Mouse (Mus musculus) midbrain, embryonic 13.5 days (tissue): Measurements from ENCODE around the gene Lpcat4. TPM values are rescaled to one million over a fixed set of nuclear protein-coding genes. Genes with fewer than 3 reads are reported as not detected.
A peak's percentile ranks its signal among the peaks of the same experiment; 100 is the strongest.

Source experiments
- ATAC-seq: fragments of 200-750 bp; cut with Nextera tagmentation; 2 replicates; pipeline ENCODE4 v1.8.0; 2017; ENCODE audit warnings: mild to moderate bottlenecking, moderate TSS enrichment, moderate library complexity
- H3K27ac ChIP-seq: fragments of 300-500 bp; sonication (generic); 2 replicates; pipeline ENCODE4 v1.5.1; 2015; ENCODE audit warnings: inconsistent platforms, mild to moderate bottlenecking, moderate library complexity
- H3K27me3 ChIP-seq: fragments of 300-500 bp; sonication (generic); 2 replicates; pipeline ENCODE4 v1.6.1; 2015; ENCODE audit warnings: mild to moderate bottlenecking, inconsistent platforms
- H3K36me3 ChIP-seq: fragments of 300-500 bp; sonication (generic); 2 replicates; pipeline ENCODE4 v1.6.1; 2015; ENCODE audit warnings: mild to moderate bottlenecking, inconsistent platforms
- H3K4me1 ChIP-seq: fragments of 300-500 bp; sonication (generic); replicated peaks from 2 replicates; pipeline ENCODE4 v1.6.1; 2015; ENCODE audit warnings: inconsistent platforms
- H3K4me2 ChIP-seq: fragments of 300-500 bp; sonication (generic); replicated peaks from 2 replicates; pipeline ENCODE4 v1.6.1; 2015; ENCODE audit warnings: moderate library complexity, mild to moderate bottlenecking, inconsistent platforms
- H3K4me3 ChIP-seq: fragments of 300-500 bp; sonication (generic); replicated peaks from 2 replicates; pipeline ENCODE4 v1.5.1; 2015; ENCODE audit warnings: mild to moderate bottlenecking, inconsistent platforms
- H3K9ac ChIP-seq: fragments of 300-500 bp; sonication (generic); replicated peaks from 2 replicates; pipeline ENCODE4 v1.6.1; 2015; ENCODE audit warnings: mild to moderate bottlenecking, inconsistent platforms
- H3K9me3 ChIP-seq: fragments of 300-500 bp; sonication (generic); 2 replicates; pipeline ENCODE4 v1.6.1; 2016; ENCODE audit warnings: mild to moderate bottlenecking, inconsistent platforms
- WGBS: fragments of 180-500 bp; shearing (Covaris S2); methylation state at CpG from one replicate; pipeline ENCODE4 v1.1.7; 2015; 5-methylcytosine and 5-hydroxymethylcytosine counted together
- polyA plus RNA-seq: library from polyadenylated mRNA; unstranded; fragments of >200 nt; fragmentation: Nextera tagmentation; extraction: Ambion mirVana; gene quantifications from 2 replicates; pipeline ENCODE4 v1.2.1, GENCODE M21; 2015

The Lpcat4 gene
- 13.7 and 13.9 TPM in 2 replicates for polyA plus RNA-seq

GRCm38 (mm10) chr2:112239212-112239934 lies at the start of gene Lpcat4:
Gene Lpcat4 (plus strand): TSS chr2:112239468.
- H3K27ac ChIP-seq: peak within 1 kb of the TSS; percentile 99
- H3K9me3 ChIP-seq: no peaks in the 10 kb centered on the region
- 0% methylated on average over 57 of the region's 94 CpGs for whole genome bisulfite sequencing
- ATAC-seq: peak; percentile 91
- H3K4me2 ChIP-seq: peak within 1 kb of the TSS; percentile 83
- H3K36me3 ChIP-seq: peaks cover 12% of the 10 kb centered on the region
- 0 out of 2 replicates have a peak, but pooled peaks cover 2% of the 10 kb centered on the region for H3K27me3 ChIP-seq
- H3K4me3 ChIP-seq: peak within 1 kb of the TSS; percentile 83
- H3K4me1 ChIP-seq: peaks cover 11% of the 10 kb centered on the region
- H3K9ac ChIP-seq: peak within 1 kb of the TSS; percentile 86

DNA sequence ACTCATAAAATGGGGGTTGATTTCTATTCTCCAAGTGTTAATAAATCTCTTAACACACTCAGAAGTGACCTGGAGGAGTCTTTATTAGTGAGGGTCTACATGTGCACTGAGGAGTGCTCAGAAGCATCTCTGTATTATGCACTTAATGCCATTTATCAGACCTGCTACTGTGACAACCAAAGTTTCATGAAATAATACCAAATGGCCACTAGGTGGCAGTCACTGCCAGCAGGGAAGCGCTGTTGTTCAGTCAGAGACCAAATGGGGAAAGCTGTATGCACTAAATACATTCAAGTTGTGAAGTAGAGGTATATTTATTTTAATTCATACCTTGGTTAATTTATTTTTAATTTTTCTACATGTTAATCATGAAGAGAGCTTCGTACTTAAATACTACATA lies 42.4 kb upstream of the Lpcat4 start:
- Histone ChIP-seq H3K9ac (no peak overlapping the region), H3K36me3 (no peaks in the 10 kb centered on the region), H3K4me3 (no peak overlapping the region), H3K4me1 (no peaks in the 10 kb centered on the region), H3K4me2 (no peak overlapping the region), H3K27me3 (no peaks in the 10 kb centered on the region), H3K27ac (no peak overlapping the region), H3K9me3 (no peaks in the 10 kb centered on the region)
- 1% methylated on average over 2 of the region's 2 CpGs for WGBS
- peak; percentile 73; the same call in 1 of the 2 replicates for ATAC-seq

DNA sequence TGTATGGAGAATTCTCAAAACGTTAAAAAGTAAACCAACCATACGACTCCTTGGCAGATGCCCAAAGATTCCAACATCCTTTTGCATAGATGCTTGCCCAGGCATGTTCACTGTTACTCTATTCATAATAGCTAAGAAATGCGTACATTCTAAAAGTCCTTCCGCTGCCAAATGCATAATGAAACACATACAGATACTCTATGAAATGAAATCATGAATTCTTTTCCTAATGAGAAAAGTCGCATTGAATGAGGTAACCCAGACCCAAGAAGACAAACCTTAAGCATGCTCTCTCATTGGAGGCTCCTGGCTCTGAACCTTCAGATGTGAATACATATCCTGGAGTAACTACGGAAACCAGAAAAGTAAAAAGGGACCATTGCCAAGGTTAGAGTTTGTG lies 36.2 kb upstream of the Lpcat4 start:
- no peak overlapping the region for H3K27ac ChIP-seq
- H3K9ac ChIP-seq: no peak overlapping the region
- no peaks in the 10 kb centered on the region for H3K27me3 ChIP-seq
- WGBS: 85% methylated on average over 6 of the region's 6 CpGs
- no peaks in the 10 kb centered on the region for H3K9me3 ChIP-seq
- ATAC-seq: no peak
- no peak overlapping the region for H3K4me2 ChIP-seq
- H3K4me1 ChIP-seq: no peaks in the 10 kb centered on the region
- H3K4me3 ChIP-seq: no peak overlapping the region
- no peaks in the 10 kb centered on the region for H3K36me3 ChIP-seq

DNA sequence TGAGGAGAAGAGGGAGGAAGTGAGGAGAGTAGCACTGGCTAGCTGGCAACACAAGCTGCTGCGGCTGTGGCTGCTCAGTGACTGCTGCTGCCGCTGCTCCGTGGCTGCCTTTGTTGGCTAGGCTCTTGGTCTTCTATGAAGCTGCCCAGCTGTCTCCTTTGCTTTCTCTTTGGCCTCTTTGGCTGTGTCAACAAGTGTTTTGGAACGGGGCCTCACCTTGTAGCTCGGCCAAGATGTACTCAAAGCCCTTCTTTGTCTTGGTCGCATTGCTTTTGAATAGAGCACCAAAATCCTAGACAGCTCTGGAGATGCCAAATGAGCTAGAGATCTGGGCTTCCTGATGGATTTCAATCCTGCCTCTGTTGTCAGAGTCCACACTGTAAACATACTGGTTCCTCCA lies 29.1 kb upstream of the Lpcat4 start:
- 61% methylated on average over 6 of the region's 6 CpGs for WGBS
- no peak overlapping the region for H3K9ac ChIP-seq
- no peak overlapping the region for H3K27ac ChIP-seq
- peak; percentile 70 for ATAC-seq
- H3K4me2 ChIP-seq: no peak overlapping the region
- H3K4me1 ChIP-seq: no peaks in the 10 kb centered on the region
- no peaks in the 10 kb centered on the region for H3K36me3 ChIP-seq
- no peaks in the 10 kb centered on the region for H3K27me3 ChIP-seq
- no peak overlapping the region for H3K4me3 ChIP-seq
- H3K9me3 ChIP-seq: no peaks in the 10 kb centered on the region

GRCm38 (mm10) chr2:112210699-112211098 lies 28.6 kb upstream of the Lpcat4 start:
- 89% methylated on average over 2 of the region's 2 CpGs for WGBS
- H3K4me3 ChIP-seq: no peak overlapping the region
- no peak overlapping the region for H3K27ac ChIP-seq
- H3K9ac ChIP-seq: no peak overlapping the region
- no peak for ATAC-seq
- H3K4me2 ChIP-seq: no peak overlapping the region
- no peaks in the 10 kb centered on the region for H3K36me3 ChIP-seq
- no peaks in the 10 kb centered on the region for H3K27me3 ChIP-seq
- H3K9me3 ChIP-seq: no peaks in the 10 kb centered on the region
- no peaks in the 10 kb centered on the region for H3K4me1 ChIP-seq

GRCm38 (mm10) chr2:112215977-112216376 lies 23.3 kb upstream of the Lpcat4 start:
- ATAC-seq: peak; percentile 63
- WGBS: 13% methylated on average over 1 of the region's 1 CpGs
- no peaks in the 10 kb centered on the region for H3K4me1 ChIP-seq

DNA sequence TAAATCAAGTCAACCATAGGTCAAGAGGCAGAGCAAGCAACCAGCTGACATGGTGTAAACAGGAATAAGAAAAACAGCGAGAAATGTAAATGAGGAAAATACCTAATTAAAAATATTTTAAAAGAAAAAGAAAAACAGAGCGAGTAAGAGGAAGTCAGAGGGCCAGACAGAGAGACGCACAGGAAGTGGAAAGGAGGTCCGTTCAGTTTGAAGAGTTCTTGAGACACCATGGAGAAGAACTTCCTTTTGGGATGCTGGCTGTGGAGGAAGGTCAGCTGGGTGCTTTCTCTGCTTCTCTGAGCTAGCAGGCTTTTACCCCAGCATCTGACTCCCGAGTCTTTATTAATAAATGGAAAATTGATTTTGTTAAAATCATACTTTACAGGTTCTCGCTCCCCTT lies 21.7 kb upstream of the Lpcat4 start:
- no peak for ATAC-seq
- H3K4me1 ChIP-seq: no peaks in the 10 kb centered on the region
- WGBS: 80% methylated on average over 6 of the region's 6 CpGs
- no peak overlapping the region for H3K4me2 ChIP-seq
- no peaks in the 10 kb centered on the region for H3K27me3 ChIP-seq
- H3K27ac ChIP-seq: no peak overlapping the region
- no peak overlapping the region for H3K4me3 ChIP-seq
- H3K9me3 ChIP-seq: no peaks in the 10 kb centered on the region
- H3K9ac ChIP-seq: no peak overlapping the region
- H3K36me3 ChIP-seq: no peaks in the 10 kb centered on the region

More at GRCm38 (mm10) chr2:112215977-112216376, 23.3 kb upstream of the Lpcat4 start:
- no peaks in the 10 kb centered on the region for H3K36me3 ChIP-seq
- H3K27ac ChIP-seq: no peak overlapping the region
- H3K4me3 ChIP-seq: no peak overlapping the region
- H3K27me3 ChIP-seq: no peaks in the 10 kb centered on the region
- no peaks in the 10 kb centered on the region for H3K9me3 ChIP-seq
- no peak overlapping the region for H3K4me2 ChIP-seq
- no peak overlapping the region for H3K9ac ChIP-seq

DNA sequence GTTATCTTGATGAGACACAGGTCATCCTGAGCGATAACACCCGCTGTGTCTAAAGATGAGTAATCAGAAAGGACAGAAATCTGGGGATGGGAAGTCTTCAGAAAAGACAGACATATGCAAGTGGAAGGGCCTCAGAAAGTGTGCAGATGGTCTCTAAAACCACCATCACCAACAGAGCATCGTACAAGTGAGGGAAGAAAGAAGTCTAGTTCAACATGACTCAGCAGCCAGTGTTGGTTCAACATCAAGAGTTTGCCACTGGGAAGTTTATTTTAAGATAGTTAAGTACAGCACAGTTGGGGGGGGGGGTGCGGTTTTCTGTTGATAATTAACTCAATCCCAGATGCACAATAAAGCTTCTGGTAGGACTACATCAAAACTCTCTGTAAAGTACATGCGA lies 18.4 kb upstream of the Lpcat4 start:
- Histone ChIP-seq H3K4me3 (no peak overlapping the region), H3K4me1 (no peaks in the 10 kb centered on the region), H3K36me3 (no peaks in the 10 kb centered on the region), H3K9ac (no peak overlapping the region), H3K27me3 (no peaks in the 10 kb centered on the region), H3K27ac (no peak overlapping the region), H3K9me3 (no peaks in the 10 kb centered on the region), H3K4me2 (no peak overlapping the region)
- 89% methylated on average over 5 of the region's 5 CpGs for WGBS
- no peak for ATAC-seq

- H3K9ac ChIP-seq: no peak overlapping the region
- H3K27me3 ChIP-seq: no peaks in the 10 kb centered on the region
- no peaks in the 10 kb centered on the region for H3K36me3 ChIP-seq
- no peak overlapping the region for H3K4me2 ChIP-seq
- WGBS: 81% methylated on average over 5 of the region's 5 CpGs
- H3K9me3 ChIP-seq: no peaks in the 10 kb centered on the region
- H3K27ac ChIP-seq: no peak overlapping the region
- no peaks in the 10 kb centered on the region for H3K4me1 ChIP-seq
- H3K4me3 ChIP-seq: no peak overlapping the region
- no peak for ATAC-seq
These were observed 16.7 kb upstream of the Lpcat4 start for GRCm38 (mm10) chr2:112222607-112223006.

GRCm38 (mm10) chr2:112224356-112224755 lies 14.9 kb upstream of the Lpcat4 start:
- Histone ChIP-seq H3K4me2 (no peak overlapping the region), H3K4me1 (no peaks in the 10 kb centered on the region), H3K9me3 (no peaks in the 10 kb centered on the region), H3K36me3 (no peaks in the 10 kb centered on the region), H3K27ac (no peak overlapping the region), H3K9ac (no peak overlapping the region), H3K27me3 (no peaks in the 10 kb centered on the region), H3K4me3 (no peak overlapping the region)
- ATAC-seq: no peak
- WGBS: 69% methylated on average over 4 of the region's 4 CpGs

DNA sequence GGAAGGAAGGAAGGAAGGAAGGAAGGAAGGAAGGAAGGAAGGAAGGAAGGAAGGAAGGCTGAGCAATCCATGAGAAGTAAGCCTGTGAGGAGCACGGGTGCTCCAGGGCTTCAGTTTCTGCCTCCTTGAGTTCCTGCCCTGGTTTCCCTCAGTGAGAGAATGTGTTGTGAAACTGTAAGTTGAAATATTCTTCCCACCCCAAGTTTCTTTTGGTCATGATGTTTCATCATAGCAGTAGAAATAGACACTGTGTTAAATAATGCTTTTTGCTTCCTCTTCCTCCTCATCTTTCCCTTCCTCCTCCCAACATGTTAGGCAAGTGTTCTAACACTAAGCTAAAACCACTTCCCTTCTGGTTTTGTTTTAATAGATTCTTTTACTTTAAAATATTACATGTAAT lies 6.6 kb upstream of the Lpcat4 start:
- no peak for ATAC-seq
- Histone ChIP-seq H3K4me1 (no peaks in the 10 kb centered on the region), H3K27ac (no peak overlapping the region), H3K4me2 (no peak overlapping the region), H3K27me3 (no peaks in the 10 kb centered on the region), H3K36me3 (no peaks in the 10 kb centered on the region), H3K9ac (no peak overlapping the region), H3K9me3 (no peaks in the 10 kb centered on the region), H3K4me3 (no peak overlapping the region)
- 91% methylated on average over 1 of the region's 1 CpGs for WGBS

DNA sequence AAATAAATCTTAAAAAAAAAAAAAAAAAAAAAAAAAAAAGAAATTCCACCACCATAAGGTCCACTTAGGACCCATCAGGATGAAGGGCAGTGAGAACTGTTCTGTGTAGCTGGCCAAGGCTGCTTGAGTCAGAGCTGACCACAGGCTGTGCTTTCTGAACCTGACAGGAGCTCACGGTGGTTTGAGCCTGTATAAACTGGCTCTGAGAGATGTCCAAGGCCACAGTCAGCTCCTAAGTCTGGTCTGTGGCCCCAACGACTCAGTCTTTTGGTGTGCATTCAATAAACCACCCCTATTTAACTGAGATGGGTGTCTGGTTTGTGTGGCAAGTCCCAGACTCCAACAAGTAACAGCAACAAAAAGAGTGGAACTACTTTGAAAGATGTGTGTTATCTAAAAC lies 2.6 kb upstream of the Lpcat4 start:
- no peak overlapping the region for H3K27ac ChIP-seq
- H3K27me3 ChIP-seq: 0 out of 2 replicates have a peak, but pooled peaks cover 2% of the 10 kb centered on the region
- ATAC-seq: no peak
- H3K9me3 ChIP-seq: no peaks in the 10 kb centered on the region
- peaks cover 11% of the 10 kb centered on the region for H3K4me1 ChIP-seq
- H3K36me3 ChIP-seq: no peaks in the 10 kb centered on the region
- H3K9ac ChIP-seq: no peak overlapping the region
- WGBS: 77% methylated on average over 2 of the region's 2 CpGs
- no peak overlapping the region for H3K4me3 ChIP-seq
- H3K4me2 ChIP-seq: no peak overlapping the region

GRCm38 (mm10) chr2:112238006-112238405 lies 1.3 kb upstream of the Lpcat4 start:
- peaks cover under 1% of the 10 kb centered on the region; the same call in 1 of the 2 replicates for H3K36me3 ChIP-seq
- no peak overlapping the region for H3K4me3 ChIP-seq
- H3K4me1 ChIP-seq: peaks cover 11% of the 10 kb centered on the region
- no peak overlapping the region for H3K4me2 ChIP-seq
- no peak overlapping the region for H3K9ac ChIP-seq
- no peak for ATAC-seq
- H3K27me3 ChIP-seq: 0 out of 2 replicates have a peak, but pooled peaks cover 2% of the 10 kb centered on the region
- 8% methylated on average over 4 of the region's 4 CpGs for WGBS
- no peaks in the 10 kb centered on the region for H3K9me3 ChIP-seq
- no peak overlapping the region for H3K27ac ChIP-seq
